Mouse (Mus musculus) embryo, embryonic 9.5 days (tissue): ENCODE results near the gene H3f3a.

ENCODE experiments used
- DNase-seq: peaks from one replicate; pipeline ENCODE4 v3.0.0-alpha.2; 2017; ENCODE audit errors: extremely low spot score

H3f3a gene

GRCm38 (mm10) chr1:180822276-180822675, 8.5 kb upstream of the H3f3a start:
- no peak for DNase-seq

DNA sequence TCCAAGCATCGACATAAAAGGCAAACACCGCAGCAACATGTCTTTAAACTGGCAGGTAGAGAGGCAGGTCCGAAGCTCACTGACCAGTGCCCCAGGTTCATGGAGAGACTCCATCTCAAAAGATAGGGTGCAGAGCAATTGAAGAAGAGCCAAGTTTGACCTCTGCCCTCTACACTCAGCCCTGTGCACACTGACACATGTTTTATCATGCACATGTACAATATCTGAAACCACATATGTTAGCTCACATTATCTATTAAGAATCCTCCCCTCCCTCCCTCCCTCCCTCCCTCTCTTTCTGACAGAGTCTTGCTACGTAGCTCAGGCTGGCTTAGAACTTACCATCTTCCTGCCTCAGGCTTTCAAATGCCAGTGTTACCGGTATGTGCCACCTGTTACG, 7.4 kb upstream of the H3f3a start:
- no peak for DNase-seq

GRCm38 (mm10) chr1:180818000-180818399, 4.3 kb upstream of the H3f3a start:
- no peak for DNase-seq

GRCm38 (mm10) chr1:180815371-180816024, 1.8 kb upstream of the H3f3a start:
- no peak for DNase-seq

- DNase-seq: peak; percentile 98
Observed at GRCm38 (mm10) chr1:180813409-180813884, 296 bp downstream of the H3f3a start.

- peak; percentile 70 for DNase-seq
Observed at GRCm38 (mm10) chr1:180812463-180813408, 1.0 kb downstream of the H3f3a start.

GRCm38 (mm10) chr1:180811596-180812462, 1.9 kb downstream of the H3f3a start:
- DNase-seq: no peak

DNA sequence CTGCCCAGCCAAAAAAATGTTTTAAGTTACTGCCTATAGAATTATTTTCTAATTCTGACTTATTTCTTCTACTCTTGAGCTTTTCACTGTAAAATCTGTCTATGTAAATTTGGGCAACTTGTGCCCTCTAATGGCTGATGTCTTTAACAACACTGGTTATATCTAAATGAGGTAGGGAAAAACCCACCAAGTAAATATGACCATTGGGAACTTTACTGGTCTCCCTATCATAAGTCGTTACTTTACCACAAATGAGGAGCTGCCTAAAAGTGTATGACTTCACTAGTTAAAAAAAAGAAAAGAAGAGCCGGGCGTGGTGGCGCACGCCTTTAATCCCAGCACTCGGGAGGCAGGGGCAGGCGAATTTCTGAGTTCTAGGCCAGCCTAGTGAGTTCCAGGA, 2.8 kb downstream of the H3f3a start:
- DNase-seq: no peak

- DNase-seq: no peak
Observed at GRCm38 (mm10) chr1:180808831-180809230, 4.9 kb downstream of the H3f3a start.

DNA sequence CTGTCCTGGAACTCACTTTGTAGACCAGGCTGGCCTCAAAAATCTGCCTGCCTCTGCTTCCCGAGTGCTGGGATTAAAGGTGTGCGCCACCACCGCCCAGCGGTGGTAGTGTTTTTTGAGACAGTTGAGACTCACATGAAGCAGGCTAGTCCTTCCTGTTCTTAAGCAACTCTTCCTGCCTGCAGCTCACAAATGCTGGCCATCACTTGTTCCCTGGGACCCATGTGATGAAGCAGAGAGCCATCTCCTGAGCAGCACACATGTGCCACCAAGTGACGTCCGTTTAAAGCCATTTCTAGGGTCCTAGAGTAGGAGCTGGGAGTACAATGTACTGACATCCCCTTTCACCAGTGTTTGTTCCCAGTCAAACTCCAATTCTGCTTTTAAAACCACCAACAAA, 9.9 kb downstream of the H3f3a start:
- no peak for DNase-seq

DNA sequence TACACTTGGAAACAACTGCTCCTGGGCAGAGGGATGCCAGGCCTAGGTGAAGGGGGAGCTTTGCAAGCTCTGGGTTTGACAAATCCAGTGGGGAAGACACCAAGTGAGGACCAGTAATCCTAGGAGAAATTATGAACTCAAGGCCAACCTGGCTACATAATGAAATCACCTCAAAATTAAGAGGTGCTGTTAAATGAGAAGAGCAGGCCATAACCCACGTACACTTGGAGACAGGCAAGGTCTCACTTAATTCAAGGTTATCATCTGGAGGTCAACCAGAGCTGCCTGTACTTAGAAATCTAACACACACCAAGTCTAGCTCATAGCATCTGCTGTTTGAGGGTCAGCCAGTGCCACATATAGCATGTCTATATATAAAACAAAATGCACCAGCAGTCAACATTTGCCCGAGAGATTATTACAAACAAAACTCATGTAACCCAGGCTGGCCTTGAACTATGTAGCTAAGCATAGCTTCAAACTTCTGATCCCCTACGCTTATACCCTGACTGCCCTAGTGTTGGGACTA, 12.2 kb downstream of the H3f3a start:
- DNase-seq: no peak

GRCm38 (mm10) chr1:180800814-180801213, 12.9 kb downstream of the H3f3a start:
- no peak for DNase-seq

GRCm38 (mm10) chr1:180800022-180800421, 13.7 kb downstream of the H3f3a start:
- no peak for DNase-seq

- no peak for DNase-seq
Observed at GRCm38 (mm10) chr1:180799253-180799652, 14.5 kb downstream of the H3f3a start.

DNA sequence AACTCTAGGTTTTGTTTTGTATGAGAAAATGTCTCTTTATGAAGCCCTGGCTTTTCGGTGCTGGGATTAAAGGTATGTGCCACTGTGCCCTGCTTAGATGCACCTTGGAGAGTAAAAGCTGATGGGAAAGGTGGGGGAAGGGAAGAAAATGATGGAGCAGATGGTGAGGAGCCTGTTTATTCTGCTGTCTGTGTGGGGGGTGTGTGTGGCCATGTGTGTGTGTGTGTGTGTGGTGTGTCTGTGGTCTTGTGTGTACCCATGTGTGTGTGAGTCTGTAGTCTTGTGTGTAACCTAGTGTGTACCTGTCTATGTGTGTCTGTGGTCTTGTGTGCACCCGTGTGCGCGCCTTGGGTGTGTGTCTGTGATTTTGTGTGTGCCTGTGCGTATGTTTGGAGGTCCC, 15.1 kb downstream of the H3f3a start:
- no peak for DNase-seq

DNA sequence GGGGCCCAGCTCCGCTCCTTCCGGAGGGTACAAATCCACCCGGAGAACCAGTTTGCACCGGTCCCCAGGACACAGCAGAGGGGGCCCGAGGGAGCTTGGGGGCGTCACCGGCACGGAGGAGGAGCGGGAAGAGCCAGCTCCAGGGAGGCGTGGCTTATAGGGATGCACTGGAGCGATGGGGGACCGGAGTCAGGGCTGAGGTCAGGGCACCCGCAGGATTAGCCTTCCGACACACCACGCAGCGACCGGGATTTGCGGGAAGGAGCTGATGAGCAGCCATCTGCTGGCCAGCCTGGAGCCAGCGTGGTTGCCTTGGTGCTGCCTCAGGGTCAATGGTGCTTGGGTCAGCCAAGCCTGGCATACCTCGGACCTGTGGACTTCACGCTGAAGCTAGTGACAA, 19.6 kb downstream of the H3f3a start:
- DNase-seq: peak; percentile 72

DNA sequence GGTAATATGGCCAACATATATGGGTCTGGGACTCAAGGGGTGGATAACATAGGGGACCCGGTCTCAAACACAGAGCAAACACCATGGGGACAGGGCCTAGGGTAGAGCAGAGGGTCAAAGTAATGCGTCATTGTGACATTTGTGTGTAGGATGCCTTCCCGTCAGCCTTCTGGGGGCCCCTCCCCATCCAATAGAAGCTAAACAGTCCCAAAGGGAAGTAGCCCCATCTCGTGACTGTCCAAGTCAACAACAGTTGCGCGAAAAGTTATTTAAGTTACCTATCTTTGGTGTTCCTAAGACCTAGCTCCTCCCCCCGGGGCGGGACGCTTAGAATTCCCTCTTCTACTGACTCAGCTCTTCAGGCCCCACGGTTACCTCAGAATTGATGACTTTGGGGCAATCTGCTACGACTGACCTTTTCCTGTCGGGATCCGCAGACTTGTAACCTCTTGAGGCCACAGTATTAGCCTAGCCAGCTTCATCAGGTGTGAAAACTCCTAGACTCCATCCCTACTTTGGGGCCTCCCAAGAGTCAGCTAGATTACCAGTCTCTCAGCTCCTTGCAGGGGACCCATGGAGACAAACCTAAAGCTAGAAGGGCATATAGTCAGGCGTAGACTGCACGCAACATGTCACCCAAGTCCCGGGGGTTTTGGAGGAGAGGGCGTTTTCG, 20.2 kb downstream of the H3f3a start:
- no peak for DNase-seq

GRCm38 (mm10) chr1:180792814-180793213, 20.9 kb downstream of the H3f3a start:
- DNase-seq: no peak

GRCm38 (mm10) chr1:180791821-180792480, 21.8 kb downstream of the H3f3a start:
- DNase-seq: no peak

DNA sequence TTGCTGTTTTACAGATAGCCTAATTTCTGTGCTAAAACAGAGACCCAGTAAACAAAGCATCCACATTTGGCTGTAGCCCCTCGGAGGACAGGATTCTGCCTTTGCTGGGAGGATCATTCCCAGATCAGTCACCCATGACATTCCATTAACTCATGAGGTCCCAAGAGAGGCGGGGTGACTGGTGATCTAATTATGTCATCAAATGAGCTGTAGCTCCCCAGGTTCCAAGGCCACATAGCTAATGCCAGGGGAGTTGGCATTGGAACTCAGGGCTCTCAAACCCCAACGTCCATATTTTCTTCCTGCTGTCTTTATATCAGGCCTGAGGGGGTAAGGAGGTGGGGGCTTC, 30.2 kb downstream of the H3f3a start:
- no peak for DNase-seq
